Mouse (Mus musculus) embryonic facial prominence, embryonic 12.5 days (tissue): Measurements from ENCODE around the gene Ahr. TPM values are rescaled to one million over a fixed set of nuclear protein-coding genes. Genes with fewer than 3 reads are reported as not detected.

ENCODE experiments used
- ATAC-seq: fragments of 200-750 bp; cut with Nextera tagmentation; 2 replicates; pipeline ENCODE4 v1.8.0; 2017; ENCODE audit not compliant: insufficient number of reproducible peaks, insufficient read depth, low FRiP score, low TSS enrichment
- H3K27ac ChIP-seq: fragments of 300-500 bp; sonication (generic); 2 replicates; pipeline ENCODE4 v1.5.1; 2016; ENCODE audit warnings: mild to moderate bottlenecking
- H3K27me3 ChIP-seq: fragments of 300-500 bp; sonication (generic); 2 replicates; pipeline ENCODE4 v1.6.1; 2016; ENCODE audit warnings: mild to moderate bottlenecking, moderate library complexity
- H3K36me3 ChIP-seq: fragments of 300-500 bp; sonication (generic); 2 replicates; pipeline ENCODE4 v1.6.1; 2016; ENCODE audit warnings: mild to moderate bottlenecking
- H3K4me1 ChIP-seq: fragments of 300-500 bp; sonication (generic); 2 replicates; pipeline ENCODE4 v1.6.1; 2016
- H3K4me2 ChIP-seq: fragments of 300-500 bp; sonication (generic); replicated peaks from 2 replicates; pipeline ENCODE4 v1.6.1; 2016; ENCODE audit warnings: mild to moderate bottlenecking, moderate library complexity
- H3K4me3 ChIP-seq: fragments of 300-500 bp; sonication (generic); 2 replicates; pipeline ENCODE4 v1.5.1; 2016; ENCODE audit warnings: mild to moderate bottlenecking
- H3K9ac ChIP-seq: fragments of 300-500 bp; sonication (generic); 2 replicates; pipeline ENCODE4 v1.6.1; 2016; ENCODE audit warnings: mild to moderate bottlenecking, moderate library complexity
- H3K9me3 ChIP-seq: fragments of 300-500 bp; sonication (generic); 2 replicates; pipeline ENCODE4 v1.6.1; 2016; ENCODE audit warnings: mild to moderate bottlenecking, moderate library complexity
- WGBS: fragments of 180-500 bp; shearing (Covaris S2); methylation state at CpG from one replicate; pipeline ENCODE4 v1.1.7; 2016; 5-methylcytosine and 5-hydroxymethylcytosine counted together
- polyA plus RNA-seq: library from polyadenylated mRNA; unstranded; fragments of >200 nt; fragmentation: Nextera tagmentation; extraction: Ambion mirVana; gene quantifications from 2 replicates; pipeline ENCODE4 v1.2.1, GENCODE M21; 2016

The Ahr gene
- polyA plus RNA-seq, 1 experiment from 2014 or later = 8.7 TPM

- no peaks in the 10 kb centered on the region for H3K4me1 ChIP-seq
- H3K27me3 ChIP-seq = peaks cover 10% of the 10 kb centered on the region
- 0 out of 2 replicates have a peak, but pooled peaks have one; percentile 13 for ATAC-seq
- H3K4me3 ChIP-seq = peak overlapping the region; percentile 73
- H3K4me2 ChIP-seq = peak overlapping the region; percentile 100
- no peaks in the 10 kb centered on the region for H3K9me3 ChIP-seq
- no peaks in the 10 kb centered on the region for H3K36me3 ChIP-seq
- WGBS = under 1% methylated on average over 49 of the region's 49 CpGs
- peak overlapping the region; percentile 64 for H3K9ac ChIP-seq
- no peak overlapping the region for H3K27ac ChIP-seq
Observed at GRCm38 (mm10) chr12:35534114-35534753, 604 bp downstream of the Ahr start.

GRCm38 (mm10) chr12:35533748-35534113 is 1.1 kb downstream of the Ahr start:
- Histone ChIP-seq H3K4me3 (peak overlapping the region; percentile 73), H3K27ac (no peak overlapping the region), H3K36me3 (no peaks in the 10 kb centered on the region), H3K4me2 (peak overlapping the region; percentile 100), H3K4me1 (no peaks in the 10 kb centered on the region), H3K27me3 (peaks cover 10% of the 10 kb centered on the region), H3K9me3 (no peaks in the 10 kb centered on the region), H3K9ac (no peak overlapping the region)
- ATAC-seq = no peak

GRCm38 (mm10) chr12:35533133-35533532 is 1.7 kb downstream of the Ahr start:
- WGBS = 68% methylated on average over 5 of the region's 5 CpGs

GRCm38 (mm10) chr12:35532151-35532550 is 2.7 kb downstream of the Ahr start:
- Histone ChIP-seq H3K9me3 (no peaks in the 10 kb centered on the region), H3K36me3 (no peaks in the 10 kb centered on the region), H3K4me1 (no peaks in the 10 kb centered on the region), H3K27me3 (peaks cover 10% of the 10 kb centered on the region), H3K4me2 (no peak overlapping the region), H3K9ac (no peak overlapping the region), H3K4me3 (no peak overlapping the region), H3K27ac (no peak overlapping the region)
- ATAC-seq = no peak
- WGBS = 15% methylated on average over 5 of the region's 5 CpGs

More at GRCm38 (mm10) chr12:35533133-35533532, 1.7 kb downstream of the Ahr start:
- no peak overlapping the region for H3K27ac ChIP-seq
- peaks cover 10% of the 10 kb centered on the region for H3K27me3 ChIP-seq
- no peak overlapping the region for H3K4me3 ChIP-seq
- no peak overlapping the region for H3K4me2 ChIP-seq
- no peaks in the 10 kb centered on the region for H3K36me3 ChIP-seq
- no peaks in the 10 kb centered on the region for H3K4me1 ChIP-seq
- no peaks in the 10 kb centered on the region for H3K9me3 ChIP-seq
- no peak for ATAC-seq
- H3K9ac ChIP-seq = no peak overlapping the region

GRCm38 (mm10) chr12:35530587-35530986 is 4.3 kb downstream of the Ahr start:
- H3K27me3 ChIP-seq = peaks cover 10% of the 10 kb centered on the region
- ATAC-seq = no peak
- H3K9ac ChIP-seq = no peak overlapping the region
- no peak overlapping the region for H3K4me2 ChIP-seq
- H3K4me1 ChIP-seq = no peaks in the 10 kb centered on the region
- H3K4me3 ChIP-seq = no peak overlapping the region
- H3K36me3 ChIP-seq = no peaks in the 10 kb centered on the region
- H3K9me3 ChIP-seq = no peaks in the 10 kb centered on the region
- H3K27ac ChIP-seq = no peak overlapping the region

GRCm38 (mm10) chr12:35527429-35527828 is 7.4 kb downstream of the Ahr start:
- no peaks in the 10 kb centered on the region for H3K4me1 ChIP-seq
- no peaks in the 10 kb centered on the region for H3K27me3 ChIP-seq
- WGBS = 78% methylated on average over 6 of the region's 6 CpGs
- no peak overlapping the region for H3K4me3 ChIP-seq
- no peak overlapping the region for H3K9ac ChIP-seq
- no peak for ATAC-seq
- no peak overlapping the region for H3K27ac ChIP-seq
- H3K9me3 ChIP-seq = no peaks in the 10 kb centered on the region
- H3K36me3 ChIP-seq = no peaks in the 10 kb centered on the region
- H3K4me2 ChIP-seq = no peak overlapping the region

- WGBS = 93% methylated on average over 9 of the region's 9 CpGs
- Histone ChIP-seq H3K4me1 (no peaks in the 10 kb centered on the region), H3K36me3 (no peaks in the 10 kb centered on the region), H3K4me3 (no peak overlapping the region), H3K4me2 (no peak overlapping the region), H3K27ac (no peak overlapping the region), H3K27me3 (no peaks in the 10 kb centered on the region), H3K9me3 (no peaks in the 10 kb centered on the region), H3K9ac (no peak overlapping the region)
- no peak for ATAC-seq
Observed at GRCm38 (mm10) chr12:35522585-35523103, 12.2 kb downstream of the Ahr start.

- Histone ChIP-seq H3K4me2 (no peak overlapping the region), H3K4me1 (no peaks in the 10 kb centered on the region), H3K4me3 (no peak overlapping the region), H3K27ac (no peak overlapping the region), H3K9me3 (no peaks in the 10 kb centered on the region), H3K27me3 (no peaks in the 10 kb centered on the region), H3K36me3 (no peaks in the 10 kb centered on the region), H3K9ac (no peak overlapping the region)
- no peak for ATAC-seq
- WGBS = 72% methylated on average over 3 of the region's 3 CpGs
Observed at GRCm38 (mm10) chr12:35515621-35516020, 19.2 kb downstream of the Ahr start.

- no peak overlapping the region for H3K4me3 ChIP-seq
- no peaks in the 10 kb centered on the region for H3K4me1 ChIP-seq
- H3K36me3 ChIP-seq = no peaks in the 10 kb centered on the region
- no peak overlapping the region for H3K27ac ChIP-seq
- H3K9me3 ChIP-seq = no peaks in the 10 kb centered on the region
- H3K4me2 ChIP-seq = no peak overlapping the region
- no peak overlapping the region for H3K9ac ChIP-seq
- 56% methylated on average over 2 of the region's 2 CpGs for WGBS
- ATAC-seq = no peak
- H3K27me3 ChIP-seq = no peaks in the 10 kb centered on the region
Observed at GRCm38 (mm10) chr12:35514671-35515070, 20.2 kb downstream of the Ahr start.

GRCm38 (mm10) chr12:35510711-35511110 is 24.1 kb downstream of the Ahr start:
- Histone ChIP-seq H3K4me2 (no peak overlapping the region), H3K27ac (no peak overlapping the region), H3K9ac (no peak overlapping the region), H3K4me3 (no peak overlapping the region), H3K9me3 (no peaks in the 10 kb centered on the region), H3K4me1 (no peaks in the 10 kb centered on the region), H3K27me3 (no peaks in the 10 kb centered on the region), H3K36me3 (no peaks in the 10 kb centered on the region)
- 90% methylated on average over 5 of the region's 5 CpGs for WGBS
- ATAC-seq = no peak

GRCm38 (mm10) chr12:35506383-35506782 is 28.5 kb downstream of the Ahr start:
- ATAC-seq = no peak
- no peaks in the 10 kb centered on the region for H3K9me3 ChIP-seq
- H3K27ac ChIP-seq = no peak overlapping the region
- no peaks in the 10 kb centered on the region for H3K4me1 ChIP-seq
- H3K4me3 ChIP-seq = no peak overlapping the region
- WGBS = 91% methylated on average over 2 of the region's 2 CpGs
- H3K9ac ChIP-seq = no peak overlapping the region
- H3K36me3 ChIP-seq = peaks cover 4% of the 10 kb centered on the region; the same call in 1 of the 2 replicates
- no peak overlapping the region for H3K4me2 ChIP-seq
- 0 out of 2 replicates have a peak, but pooled peaks cover 2% of the 10 kb centered on the region for H3K27me3 ChIP-seq

GRCm38 (mm10) chr12:35504081-35504480 is 30.8 kb downstream of the Ahr start:
- no peak for ATAC-seq
- no peak overlapping the region for H3K4me3 ChIP-seq
- H3K4me2 ChIP-seq = no peak overlapping the region
- no peak overlapping the region for H3K9ac ChIP-seq
- no peaks in the 10 kb centered on the region for H3K4me1 ChIP-seq
- 82% methylated on average over 15 of the region's 15 CpGs for WGBS
- H3K9me3 ChIP-seq = no peaks in the 10 kb centered on the region
- no peak overlapping the region for H3K27ac ChIP-seq
- H3K36me3 ChIP-seq = peaks cover 4% of the 10 kb centered on the region; the same call in 1 of the 2 replicates
- H3K27me3 ChIP-seq = 0 out of 2 replicates have a peak, but pooled peaks cover 2% of the 10 kb centered on the region
